Mouse (Mus musculus) hindbrain, embryonic 11.5 days (tissue): ENCODE results near the gene Dusp16. TPM values are rescaled to one million over a fixed set of nuclear protein-coding genes. Genes with fewer than 3 reads are reported as not detected.

Experiments used
- ATAC-seq: fragments of 200-750 bp; cut with Nextera tagmentation; 2 replicates; pipeline ENCODE4 v1.8.0; 2017; ENCODE audit warnings: mild to moderate bottlenecking, moderate TSS enrichment, moderate library complexity; ENCODE audit not compliant: low FRiP score
- DNase-seq: peaks from one replicate; pipeline ENCODE4 v3.0.0-alpha.2; 2015; ENCODE audit warnings: low spot score
- H3K27ac ChIP-seq: fragments of 300-500 bp; sonication (generic); 2 replicates; pipeline ENCODE4 v1.5.1; 2014; ENCODE audit warnings: mild to moderate bottlenecking, low read depth, low read length
- H3K27me3 ChIP-seq: fragments of 300-500 bp; sonication (generic); 2 replicates; pipeline ENCODE4 v1.6.1; 2014; ENCODE audit warnings: mild to moderate bottlenecking, low read length, moderate library complexity, mixed read lengths; ENCODE audit not compliant: control insufficient read depth, insufficient read depth
- H3K36me3 ChIP-seq: fragments of 300-500 bp; sonication (generic); 2 replicates; pipeline ENCODE4 v1.6.1; 2014; ENCODE audit warnings: mild to moderate bottlenecking, low read length, moderate library complexity, mixed read lengths; ENCODE audit not compliant: control insufficient read depth, insufficient read depth
- H3K4me1 ChIP-seq: fragments of 300-500 bp; sonication (generic); replicated peaks from 2 replicates; pipeline ENCODE4 v1.6.1; 2014; ENCODE audit warnings: low read length, mixed read lengths; ENCODE audit not compliant: control insufficient read depth, insufficient read depth
- H3K4me2 ChIP-seq: fragments of 300-500 bp; sonication (generic); replicated peaks from 2 replicates; pipeline ENCODE4 v1.6.1; 2014; ENCODE audit warnings: mild to moderate bottlenecking, low read depth, low read length
- H3K4me3 ChIP-seq: fragments of 300-500 bp; sonication (generic); 2 replicates; pipeline ENCODE4 v1.5.1; 2014; ENCODE audit warnings: low read depth, low read length
- H3K9ac ChIP-seq: fragments of 300-500 bp; sonication (generic); 2 replicates; pipeline ENCODE4 v1.6.1; 2014; ENCODE audit warnings: low read depth, low read length
- H3K9me3 ChIP-seq: fragments of 300-500 bp; sonication (generic); 2 replicates; pipeline ENCODE4 v1.6.1; 2016; ENCODE audit warnings: low read length; ENCODE audit not compliant: control insufficient read depth
- WGBS: fragments of 180-500 bp; shearing (Covaris S2); extraction: QIAGEN DNeasy Blood & Tissue Kit; methylation state at CpG from one replicate; pipeline ENCODE4 v1.1.7; 2014; 5-methylcytosine and 5-hydroxymethylcytosine counted together
- polyA plus RNA-seq: library from polyadenylated mRNA; unstranded; fragments of >200 nt; fragmentation: Nextera tagmentation; extraction: Ambion mirVana; gene quantifications from 2 replicates; pipeline ENCODE4 v1.2.1, GENCODE M21; 2014

Dusp16 gene
- polyA plus RNA-seq, 1 experiment from 2014 or later: 13.0 TPM

GRCm38 (mm10) chr6:134780024-134780423, 12.4 kb downstream of the Dusp16 start:
- Histone ChIP-seq H3K4me2 (no peak overlapping the region), H3K36me3 (no peaks in the 10 kb centered on the region), H3K27ac (no peak overlapping the region), H3K4me1 (no peaks in the 10 kb centered on the region), H3K9ac (no peak overlapping the region), H3K4me3 (no peak overlapping the region), H3K9me3 (no peaks in the 10 kb centered on the region), H3K27me3 (no peaks in the 10 kb centered on the region)
- 67% methylated on average over 2 of the region's 2 CpGs for WGBS
- DNase-seq (no peak), ATAC-seq (no peak)

GRCm38 (mm10) chr6:134773961-134774360, 18.5 kb downstream of the Dusp16 start:
- no peak overlapping the region for H3K4me2 ChIP-seq
- no peak overlapping the region for H3K27ac ChIP-seq
- no peak overlapping the region for H3K9ac ChIP-seq
- no peaks in the 10 kb centered on the region for H3K9me3 ChIP-seq
- DNase-seq: no peak
- H3K27me3 ChIP-seq: no peaks in the 10 kb centered on the region
- H3K36me3 ChIP-seq: no peaks in the 10 kb centered on the region
- no peak overlapping the region for H3K4me3 ChIP-seq
- ATAC-seq: no peak
- no peaks in the 10 kb centered on the region for H3K4me1 ChIP-seq
- WGBS: 87% methylated on average over 3 of the region's 3 CpGs

GRCm38 (mm10) chr6:134773292-134773893, 19.0 kb downstream of the Dusp16 start:
- Histone ChIP-seq H3K27ac (no peak overlapping the region), H3K27me3 (no peaks in the 10 kb centered on the region), H3K36me3 (no peaks in the 10 kb centered on the region), H3K4me3 (no peak overlapping the region), H3K4me2 (no peak overlapping the region), H3K4me1 (no peaks in the 10 kb centered on the region), H3K9me3 (no peaks in the 10 kb centered on the region), H3K9ac (no peak overlapping the region)
- 100% methylated on average over 1 of the region's 1 CpGs for WGBS
- DNase-seq (no peak), ATAC-seq (no peak)

GRCm38 (mm10) chr6:134770339-134770738, 22.1 kb downstream of the Dusp16 start:
- H3K36me3 ChIP-seq: no peaks in the 10 kb centered on the region
- no peak overlapping the region for H3K4me2 ChIP-seq
- H3K27me3 ChIP-seq: no peaks in the 10 kb centered on the region
- no peak for DNase-seq
- ATAC-seq: no peak
- H3K27ac ChIP-seq: no peak overlapping the region
- no peak overlapping the region for H3K9ac ChIP-seq
- no peak overlapping the region for H3K4me3 ChIP-seq
- H3K4me1 ChIP-seq: no peaks in the 10 kb centered on the region
- H3K9me3 ChIP-seq: no peaks in the 10 kb centered on the region

GRCm38 (mm10) chr6:134764441-134765061, 27.9 kb downstream of the Dusp16 start:
- no peaks in the 10 kb centered on the region for H3K9me3 ChIP-seq
- H3K4me2 ChIP-seq: no peak overlapping the region
- no peak overlapping the region for H3K9ac ChIP-seq
- H3K4me3 ChIP-seq: no peak overlapping the region
- DNase-seq (no peak), ATAC-seq (no peak)
- no peak overlapping the region for H3K27ac ChIP-seq
- no peaks in the 10 kb centered on the region for H3K4me1 ChIP-seq
- 94% methylated on average over 5 of the region's 5 CpGs for WGBS
- no peaks in the 10 kb centered on the region for H3K36me3 ChIP-seq
- no peaks in the 10 kb centered on the region for H3K27me3 ChIP-seq

- Histone ChIP-seq H3K9ac (no peak overlapping the region), H3K4me2 (no peak overlapping the region), H3K27ac (no peak overlapping the region), H3K4me1 (no peaks in the 10 kb centered on the region), H3K27me3 (no peaks in the 10 kb centered on the region), H3K9me3 (no peaks in the 10 kb centered on the region), H3K36me3 (no peaks in the 10 kb centered on the region), H3K4me3 (no peak overlapping the region)
- DNase-seq (no peak), ATAC-seq (no peak)
- 71% methylated on average over 1 of the region's 1 CpGs for WGBS
Measured at GRCm38 (mm10) chr6:134763436-134763835, 29.0 kb downstream of the Dusp16 start.

GRCm38 (mm10) chr6:134761808-134762207, 30.6 kb downstream of the Dusp16 start:
- H3K36me3 ChIP-seq: no peaks in the 10 kb centered on the region
- DNase-seq: no peak
- no peak overlapping the region for H3K4me3 ChIP-seq
- ATAC-seq: no peak
- no peaks in the 10 kb centered on the region for H3K9me3 ChIP-seq
- H3K27me3 ChIP-seq: no peaks in the 10 kb centered on the region
- H3K27ac ChIP-seq: no peak overlapping the region
- H3K4me2 ChIP-seq: no peak overlapping the region
- 44% methylated on average over 2 of the region's 2 CpGs for WGBS
- H3K4me1 ChIP-seq: no peaks in the 10 kb centered on the region
- no peak overlapping the region for H3K9ac ChIP-seq

- H3K9ac ChIP-seq: no peak overlapping the region
- 75% methylated on average over 5 of the region's 5 CpGs for WGBS
- H3K9me3 ChIP-seq: no peaks in the 10 kb centered on the region
- DNase-seq (no peak), ATAC-seq (no peak)
- no peaks in the 10 kb centered on the region for H3K4me1 ChIP-seq
- H3K36me3 ChIP-seq: no peaks in the 10 kb centered on the region
- H3K27ac ChIP-seq: no peak overlapping the region
- H3K27me3 ChIP-seq: no peaks in the 10 kb centered on the region
- H3K4me3 ChIP-seq: no peak overlapping the region
- H3K4me2 ChIP-seq: no peak overlapping the region
Measured at GRCm38 (mm10) chr6:134760926-134761544, 31.4 kb downstream of the Dusp16 start.

- 93% methylated on average over 4 of the region's 4 CpGs for WGBS
Measured at GRCm38 (mm10) chr6:134756058-134756457, 36.4 kb downstream of the Dusp16 start.

More at GRCm38 (mm10) chr6:134756058-134756457, 36.4 kb downstream of the Dusp16 start:
- H3K4me3 ChIP-seq: no peak overlapping the region
- no peaks in the 10 kb centered on the region for H3K36me3 ChIP-seq
- H3K4me1 ChIP-seq: no peaks in the 10 kb centered on the region
- no peak overlapping the region for H3K27ac ChIP-seq
- no peak overlapping the region for H3K9ac ChIP-seq
- H3K4me2 ChIP-seq: no peak overlapping the region
- no peaks in the 10 kb centered on the region for H3K9me3 ChIP-seq
- no peaks in the 10 kb centered on the region for H3K27me3 ChIP-seq
- ATAC-seq (no peak), DNase-seq (no peak)
